Mouse (Mus musculus): ENCODE measurements around the gene Rad51b. TPM values are rescaled to one million over a fixed set of nuclear protein-coding genes. Genes with fewer than 3 reads are reported as not detected.

Rad51b gene
- polyA plus RNA-seq, 1 experiment from 2014 or later: 4.4 TPM

DNA sequence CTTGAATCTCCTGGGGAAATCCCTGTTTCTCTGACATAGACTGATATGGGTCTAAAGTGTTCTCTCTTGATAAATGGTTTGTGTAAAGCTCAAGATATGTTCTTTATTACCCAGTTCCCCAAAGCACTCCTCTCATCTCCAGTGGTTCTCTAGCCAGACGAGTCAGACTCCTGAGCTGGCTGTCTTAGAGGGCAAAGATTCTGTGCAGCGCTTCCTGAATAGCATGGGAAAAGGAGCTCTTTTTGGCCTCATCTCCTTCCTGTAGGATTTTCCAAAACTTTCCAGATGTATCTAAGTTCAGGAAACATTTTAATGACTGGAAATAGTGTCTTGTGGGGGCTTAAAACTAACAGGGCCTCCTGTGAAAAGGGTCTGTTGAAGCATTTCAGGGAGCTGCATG is 483.7 kb downstream of the Rad51b start:
- no peak overlapping the region for H3K27ac ChIP-seq (ENCODE audit: low read length)
- H3K27me3 ChIP-seq (ENCODE audit: control insufficient read depth, insufficient read depth, low read depth, low read length): no peaks in the 10 kb centered on the region
- H3K9ac ChIP-seq (ENCODE audit: low read depth, low read length): no peak overlapping the region
- WGBS (ENCODE audit: insufficient replicate concordance): 56% methylated on average over 2 of the region's 2 CpGs
- no peaks in the 10 kb centered on the region for H3K9me3 ChIP-seq (replicated peaks; ENCODE audit: control insufficient read depth, low read length)
- H3K4me1 ChIP-seq (ENCODE audit: control insufficient read depth, low read depth, low read length): no peaks in the 10 kb centered on the region
- no peak overlapping the region for H3K4me3 ChIP-seq (ENCODE audit: low read depth, low read length)
- no peak for ATAC-seq (ENCODE audit: low read depth)
- no peak overlapping the region for H3K4me2 ChIP-seq (ENCODE audit: low read depth, low read length)
- H3K36me3 ChIP-seq (ENCODE audit: control insufficient read depth, insufficient read depth): no peaks in the 10 kb centered on the region

- Histone ChIP-seq H3K4me1 (ENCODE audit: control insufficient read depth, low read depth, low read length) (no peaks in the 10 kb centered on the region), H3K27me3 (ENCODE audit: control insufficient read depth, insufficient read depth, low read depth, low read length) (no peaks in the 10 kb centered on the region), H3K4me3 (ENCODE audit: low read depth, low read length) (no peak overlapping the region), H3K9ac (ENCODE audit: low read depth, low read length) (no peak overlapping the region), H3K4me2 (ENCODE audit: low read depth, low read length) (no peak overlapping the region), H3K36me3 (ENCODE audit: control insufficient read depth, insufficient read depth) (no peaks in the 10 kb centered on the region), H3K9me3 (replicated peaks; ENCODE audit: control insufficient read depth, low read length) (no peaks in the 10 kb centered on the region), H3K27ac (ENCODE audit: low read length) (no peak overlapping the region)
- ATAC-seq (ENCODE audit: low read depth): no peak
- WGBS (ENCODE audit: insufficient replicate concordance): 69% methylated on average over 5 of the region's 5 CpGs
These were observed 484.7 kb downstream of the Rad51b start for GRCm38 (mm10) chr12:79781788-79782187.

DNA sequence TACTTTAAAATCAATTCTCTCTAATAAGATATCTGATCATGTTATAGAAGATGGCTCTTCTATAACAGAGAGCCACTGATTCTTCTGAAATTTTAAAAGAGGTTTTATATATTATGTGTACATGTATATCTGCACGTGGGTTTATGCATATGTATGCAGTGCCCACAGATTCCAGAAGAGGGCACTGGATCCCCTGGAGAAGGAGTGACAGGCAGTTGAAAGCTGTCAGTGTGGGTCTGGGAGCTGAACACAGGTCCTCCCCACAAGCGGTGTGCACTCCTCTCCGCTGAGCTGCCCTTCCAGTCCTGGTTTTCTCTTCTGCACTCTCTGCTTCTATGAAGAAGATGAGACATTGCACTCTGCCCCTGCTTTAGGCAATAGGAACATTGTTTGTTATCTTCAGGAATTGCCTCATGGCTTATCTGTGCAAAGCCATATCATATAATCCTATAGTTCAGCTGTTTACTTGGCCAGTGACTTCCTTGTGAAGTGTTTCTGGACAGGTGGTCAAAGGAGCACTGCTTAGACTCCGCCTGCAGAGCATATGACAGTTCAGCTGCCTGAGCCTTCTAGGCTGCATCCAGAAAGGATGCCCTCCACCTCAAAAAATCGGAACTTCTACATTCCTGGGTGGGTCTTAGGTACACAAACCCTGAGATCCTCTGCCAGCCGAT is 485.5 kb downstream of the Rad51b start:
- no peak overlapping the region for H3K4me2 ChIP-seq (ENCODE audit: low read depth, low read length)
- ATAC-seq (ENCODE audit: low read depth): no peak
- no peaks in the 10 kb centered on the region for H3K27me3 ChIP-seq (ENCODE audit: control insufficient read depth, insufficient read depth, low read depth, low read length)
- H3K9ac ChIP-seq (ENCODE audit: low read depth, low read length): no peak overlapping the region
- 85% methylated on average over 6 of the region's 6 CpGs for WGBS (ENCODE audit: insufficient replicate concordance)
- H3K4me3 ChIP-seq (ENCODE audit: low read depth, low read length): no peak overlapping the region
- no peak overlapping the region for H3K27ac ChIP-seq (ENCODE audit: low read length)
- no peaks in the 10 kb centered on the region for H3K36me3 ChIP-seq (ENCODE audit: control insufficient read depth, insufficient read depth)
- no peaks in the 10 kb centered on the region for H3K9me3 ChIP-seq (replicated peaks; ENCODE audit: control insufficient read depth, low read length)
- no peaks in the 10 kb centered on the region for H3K4me1 ChIP-seq (ENCODE audit: control insufficient read depth, low read depth, low read length)

DNA sequence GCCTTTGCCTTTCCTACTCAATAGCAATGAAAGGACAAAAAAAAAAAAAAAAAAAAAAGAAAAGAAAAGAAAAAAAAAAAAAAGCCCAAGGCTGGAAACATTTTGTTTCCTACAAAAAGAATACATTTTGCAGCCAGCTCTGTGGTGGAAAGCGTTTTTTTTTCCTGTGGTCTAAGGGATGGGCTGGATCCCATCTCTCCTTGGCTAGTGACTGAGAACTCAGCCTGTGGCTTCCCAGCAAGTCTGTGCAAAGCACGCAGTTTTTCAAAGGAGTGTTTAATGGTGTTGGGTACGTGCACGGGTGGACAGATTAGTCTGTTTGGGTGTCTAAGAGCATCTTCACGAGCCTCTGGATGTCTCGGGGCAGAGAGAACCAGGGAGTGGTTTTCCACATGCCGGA is 487.1 kb downstream of the Rad51b start:
- Histone ChIP-seq H3K9me3 (replicated peaks; ENCODE audit: control insufficient read depth, low read length) (no peaks in the 10 kb centered on the region), H3K36me3 (ENCODE audit: control insufficient read depth, insufficient read depth) (no peaks in the 10 kb centered on the region), H3K4me2 (ENCODE audit: low read depth, low read length) (no peak overlapping the region), H3K9ac (ENCODE audit: low read depth, low read length) (no peak overlapping the region), H3K27ac (ENCODE audit: low read length) (no peak overlapping the region), H3K4me1 (ENCODE audit: control insufficient read depth, low read depth, low read length) (no peaks in the 10 kb centered on the region), H3K27me3 (ENCODE audit: control insufficient read depth, insufficient read depth, low read depth, low read length) (no peaks in the 10 kb centered on the region), H3K4me3 (ENCODE audit: low read depth, low read length) (no peak overlapping the region)
- 81% methylated on average over 7 of the region's 7 CpGs for WGBS (ENCODE audit: insufficient replicate concordance)
- ATAC-seq (ENCODE audit: low read depth): no peak

- Histone ChIP-seq H3K4me3 (ENCODE audit: low read depth, low read length) (no peak overlapping the region), H3K4me2 (ENCODE audit: low read depth, low read length) (no peak overlapping the region), H3K9ac (ENCODE audit: low read depth, low read length) (no peak overlapping the region), H3K27me3 (ENCODE audit: control insufficient read depth, insufficient read depth, low read depth, low read length) (no peaks in the 10 kb centered on the region), H3K9me3 (replicated peaks; ENCODE audit: control insufficient read depth, low read length) (no peaks in the 10 kb centered on the region), H3K36me3 (ENCODE audit: control insufficient read depth, insufficient read depth) (no peaks in the 10 kb centered on the region), H3K4me1 (ENCODE audit: control insufficient read depth, low read depth, low read length) (no peaks in the 10 kb centered on the region), H3K27ac (ENCODE audit: low read length) (no peak overlapping the region)
- no peak for ATAC-seq (ENCODE audit: low read depth)
- 70% methylated on average over 3 of the region's 3 CpGs for WGBS (ENCODE audit: insufficient replicate concordance)
These were observed 488.6 kb downstream of the Rad51b start for GRCm38 (mm10) chr12:79785691-79786090.

GRCm38 (mm10) chr12:79787538-79787937 is 490.5 kb downstream of the Rad51b start:
- Histone ChIP-seq H3K4me1 (ENCODE audit: control insufficient read depth, low read depth, low read length) (no peaks in the 10 kb centered on the region), H3K27ac (ENCODE audit: low read length) (no peak overlapping the region), H3K36me3 (ENCODE audit: control insufficient read depth, insufficient read depth) (no peaks in the 10 kb centered on the region), H3K9me3 (replicated peaks; ENCODE audit: control insufficient read depth, low read length) (no peaks in the 10 kb centered on the region), H3K4me3 (ENCODE audit: low read depth, low read length) (no peak overlapping the region), H3K4me2 (ENCODE audit: low read depth, low read length) (no peak overlapping the region), H3K9ac (ENCODE audit: low read depth, low read length) (no peak overlapping the region), H3K27me3 (ENCODE audit: control insufficient read depth, insufficient read depth, low read depth, low read length) (no peaks in the 10 kb centered on the region)
- WGBS (ENCODE audit: insufficient replicate concordance): 79% methylated on average over 10 of the region's 10 CpGs
- ATAC-seq (ENCODE audit: low read depth): no peak

GRCm38 (mm10) chr12:79788340-79788739 is 491.3 kb downstream of the Rad51b start:
- Histone ChIP-seq H3K36me3 (ENCODE audit: control insufficient read depth, insufficient read depth) (no peaks in the 10 kb centered on the region), H3K9ac (ENCODE audit: low read depth, low read length) (no peak overlapping the region), H3K27ac (ENCODE audit: low read length) (no peak overlapping the region), H3K4me3 (ENCODE audit: low read depth, low read length) (no peak overlapping the region), H3K9me3 (replicated peaks; ENCODE audit: control insufficient read depth, low read length) (no peaks in the 10 kb centered on the region), H3K4me2 (ENCODE audit: low read depth, low read length) (no peak overlapping the region), H3K4me1 (ENCODE audit: control insufficient read depth, low read depth, low read length) (no peaks in the 10 kb centered on the region), H3K27me3 (ENCODE audit: control insufficient read depth, insufficient read depth, low read depth, low read length) (no peaks in the 10 kb centered on the region)
- WGBS (ENCODE audit: insufficient replicate concordance): 79% methylated on average over 5 of the region's 5 CpGs
- no peak for ATAC-seq (ENCODE audit: low read depth)

DNA sequence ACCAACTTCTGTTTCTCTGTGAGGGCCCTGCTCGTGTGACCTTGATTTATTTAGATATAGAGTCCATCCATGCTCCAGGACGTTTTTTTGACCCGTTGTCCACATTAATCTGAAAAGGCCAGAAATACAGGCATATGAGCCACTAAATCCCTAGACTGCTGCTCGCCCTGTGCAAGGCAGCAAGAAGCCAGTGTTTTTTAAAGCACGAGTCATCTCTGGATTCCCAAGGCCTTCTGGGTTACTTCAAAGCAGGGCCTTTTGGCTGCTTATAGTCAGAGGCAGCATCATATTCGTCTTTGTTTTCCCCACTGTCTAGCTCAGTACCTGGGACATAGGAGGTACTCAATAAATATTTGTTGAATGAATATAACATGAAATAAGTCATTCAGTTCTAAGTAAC is 492.4 kb downstream of the Rad51b start:
- no peaks in the 10 kb centered on the region for H3K36me3 ChIP-seq (ENCODE audit: control insufficient read depth, insufficient read depth)
- H3K4me3 ChIP-seq (ENCODE audit: low read depth, low read length): no peak overlapping the region
- no peaks in the 10 kb centered on the region for H3K4me1 ChIP-seq (ENCODE audit: control insufficient read depth, low read depth, low read length)
- no peak for ATAC-seq (ENCODE audit: low read depth)
- no peaks in the 10 kb centered on the region for H3K27me3 ChIP-seq (ENCODE audit: control insufficient read depth, insufficient read depth, low read depth, low read length)
- H3K9ac ChIP-seq (ENCODE audit: low read depth, low read length): no peak overlapping the region
- WGBS (ENCODE audit: insufficient replicate concordance): 68% methylated on average over 6 of the region's 6 CpGs
- no peaks in the 10 kb centered on the region for H3K9me3 ChIP-seq (replicated peaks; ENCODE audit: control insufficient read depth, low read length)
- H3K27ac ChIP-seq (ENCODE audit: low read length): no peak overlapping the region
- no peak overlapping the region for H3K4me2 ChIP-seq (ENCODE audit: low read depth, low read length)

GRCm38 (mm10) chr12:79793382-79793781 is 496.3 kb downstream of the Rad51b start:
- WGBS (ENCODE audit: insufficient replicate concordance): 61% methylated on average over 8 of the region's 8 CpGs
- no peaks in the 10 kb centered on the region for H3K36me3 ChIP-seq (ENCODE audit: control insufficient read depth, insufficient read depth)

More at GRCm38 (mm10) chr12:79793382-79793781, 496.3 kb downstream of the Rad51b start:
- no peak overlapping the region for H3K27ac ChIP-seq (ENCODE audit: low read length)
- no peak overlapping the region for H3K9ac ChIP-seq (ENCODE audit: low read depth, low read length)
- no peak for ATAC-seq (ENCODE audit: low read depth)
- H3K27me3 ChIP-seq (ENCODE audit: control insufficient read depth, insufficient read depth, low read depth, low read length): no peaks in the 10 kb centered on the region
- no peak overlapping the region for H3K4me2 ChIP-seq (ENCODE audit: low read depth, low read length)
- H3K9me3 ChIP-seq (replicated peaks; ENCODE audit: control insufficient read depth, low read length): no peaks in the 10 kb centered on the region
- H3K4me3 ChIP-seq (ENCODE audit: low read depth, low read length): no peak overlapping the region
- H3K4me1 ChIP-seq (ENCODE audit: control insufficient read depth, low read depth, low read length): peaks cover 2% of the 10 kb centered on the region; the same call in 1 of the 2 replicates
